Mouse (Mus musculus) neural tube, embryonic 15.5 days (tissue): ENCODE data around the gene Wsb1. TPM values are rescaled to one million over a fixed set of nuclear protein-coding genes. Genes with fewer than 3 reads are reported as not detected.

Experiments used
- ATAC-seq: fragments of 200-750 bp; cut with Nextera tagmentation; 2 replicates; pipeline ENCODE4 v1.8.0; 2017; ENCODE audit warnings: mild to moderate bottlenecking, moderate TSS enrichment, moderate library complexity; ENCODE audit not compliant: low FRiP score
- H3K27ac ChIP-seq: fragments of 300-500 bp; sonication (generic); replicated peaks from 2 replicates; pipeline ENCODE4 v1.5.1; 2015; ENCODE audit warnings: mild to moderate bottlenecking, inconsistent platforms
- H3K27me3 ChIP-seq: fragments of 300-500 bp; sonication (generic); replicated peaks from 2 replicates; pipeline ENCODE4 v1.6.1; 2015; ENCODE audit warnings: inconsistent platforms
- H3K36me3 ChIP-seq: fragments of 300-500 bp; sonication (generic); 2 replicates; pipeline ENCODE4 v1.6.1; 2015; ENCODE audit warnings: inconsistent platforms
- H3K4me1 ChIP-seq: fragments of 300-500 bp; sonication (generic); 2 replicates; pipeline ENCODE4 v1.6.1; 2015; ENCODE audit warnings: inconsistent platforms
- H3K4me2 ChIP-seq: fragments of 300-500 bp; sonication (generic); 2 replicates; pipeline ENCODE4 v1.6.1; 2015; ENCODE audit warnings: inconsistent platforms, mild to moderate bottlenecking, moderate library complexity
- H3K4me3 ChIP-seq: fragments of 300-500 bp; sonication (generic); replicated peaks from 2 replicates; pipeline ENCODE4 v1.5.1; 2015; ENCODE audit warnings: mild to moderate bottlenecking, inconsistent platforms
- H3K9ac ChIP-seq: fragments of 300-500 bp; sonication (generic); replicated peaks from 2 replicates; pipeline ENCODE4 v1.6.1; 2015; ENCODE audit warnings: mild to moderate bottlenecking, inconsistent platforms
- H3K9me3 ChIP-seq: fragments of 300-500 bp; sonication (generic); replicated peaks from 2 replicates; pipeline ENCODE4 v1.6.1; 2016; ENCODE audit warnings: inconsistent platforms
- WGBS: fragments of 180-500 bp; shearing (Covaris S2); methylation state at CpG from one replicate; pipeline ENCODE4 v1.1.7; 2015; ENCODE audit warnings: mixed read lengths; 5-methylcytosine and 5-hydroxymethylcytosine counted together
- polyA plus RNA-seq: library from polyadenylated mRNA; unstranded; fragments of >200 nt; fragmentation: Nextera tagmentation; extraction: Ambion mirVana; gene quantifications from 2 replicates; pipeline ENCODE4 v1.2.1, GENCODE M21; 2015

Wsb1 gene
- polyA plus RNA-seq, 1 experiment from 2014 or later: 444 TPM

DNA sequence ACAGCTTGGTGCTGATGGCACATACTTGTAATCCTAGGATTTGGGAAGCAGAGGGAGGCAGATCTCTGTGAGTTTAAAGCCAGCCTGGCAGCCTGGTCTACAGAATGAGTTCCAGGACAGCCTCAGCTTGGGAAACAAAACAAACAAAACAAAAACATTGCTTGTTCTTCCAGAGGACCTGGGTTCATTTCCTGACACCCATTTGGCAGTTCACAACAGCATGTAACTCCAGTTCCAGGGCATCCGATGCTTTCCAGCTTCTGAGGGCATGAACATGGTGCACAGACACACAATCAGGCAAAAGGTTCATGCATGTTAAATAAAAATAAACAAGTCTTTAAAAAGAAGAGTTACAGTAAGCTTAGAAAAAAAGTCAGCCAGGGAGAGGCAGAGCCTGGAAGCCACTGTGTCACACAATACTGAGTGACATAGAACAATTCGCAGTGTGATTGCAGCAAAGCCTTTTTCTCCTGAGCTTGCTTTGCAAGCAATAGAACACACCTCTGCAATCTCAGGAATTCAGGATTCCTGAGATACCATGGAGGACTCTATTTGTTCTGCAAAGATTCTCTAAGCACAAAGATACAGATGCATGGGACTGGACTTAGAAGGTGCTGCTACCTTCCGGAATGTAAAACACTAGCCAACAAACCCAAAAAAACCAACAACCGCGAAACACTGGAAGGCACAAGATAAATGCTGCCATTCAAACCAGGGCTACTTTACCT lies 34.6 kb upstream of the Wsb1 start:
- no peaks in the 10 kb centered on the region for H3K27me3 ChIP-seq
- no peak overlapping the region for H3K4me3 ChIP-seq
- 0 out of 2 replicates have a peak overlapping the region, but pooled peaks have one; percentile 28 for H3K27ac ChIP-seq
- H3K36me3 ChIP-seq: no peaks in the 10 kb centered on the region
- no peak for ATAC-seq
- 90% methylated on average over 5 of the region's 5 CpGs for WGBS
- no peaks in the 10 kb centered on the region for H3K9me3 ChIP-seq
- no peak overlapping the region for H3K9ac ChIP-seq
- H3K4me1 ChIP-seq: peaks cover 16% of the 10 kb centered on the region
- no peak overlapping the region for H3K4me2 ChIP-seq

DNA sequence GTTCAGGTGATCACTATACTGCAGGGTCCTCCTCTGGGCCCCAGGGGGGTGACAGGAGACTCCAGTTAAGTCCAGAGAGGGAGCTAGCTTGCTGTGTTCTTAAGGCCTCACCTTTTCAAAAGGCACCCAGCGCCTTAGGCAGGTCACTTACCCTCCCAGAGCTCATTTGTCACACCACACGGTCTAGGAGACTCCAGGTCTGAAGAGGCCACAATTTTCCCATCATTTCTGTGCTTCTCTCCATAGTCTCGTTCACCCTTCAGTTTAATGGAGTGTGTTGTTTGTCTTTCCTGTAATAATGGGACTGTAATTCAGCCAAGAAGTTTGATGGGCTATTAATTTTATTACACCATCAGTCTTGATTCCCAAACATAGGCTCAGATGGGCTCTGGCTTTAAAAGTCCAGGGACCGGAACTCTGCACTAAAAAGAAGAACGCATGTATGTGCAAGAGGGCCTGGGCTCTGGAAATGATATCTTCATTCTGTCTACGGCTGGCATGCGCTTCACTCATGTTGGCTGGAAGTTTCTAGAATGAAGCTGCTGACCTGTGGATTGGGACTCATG lies 33.9 kb upstream of the Wsb1 start:
- Histone ChIP-seq H3K4me3 (no peak overlapping the region), H3K27me3 (no peaks in the 10 kb centered on the region), H3K9me3 (no peaks in the 10 kb centered on the region), H3K4me1 (peaks cover 13% of the 10 kb centered on the region), H3K27ac (peak overlapping the region; percentile 48; the same call in 1 of the 2 replicates), H3K4me2 (no peak overlapping the region), H3K36me3 (no peaks in the 10 kb centered on the region), H3K9ac (no peak overlapping the region)
- ATAC-seq: no peak
- WGBS: 40% methylated on average over 7 of the region's 7 CpGs

DNA sequence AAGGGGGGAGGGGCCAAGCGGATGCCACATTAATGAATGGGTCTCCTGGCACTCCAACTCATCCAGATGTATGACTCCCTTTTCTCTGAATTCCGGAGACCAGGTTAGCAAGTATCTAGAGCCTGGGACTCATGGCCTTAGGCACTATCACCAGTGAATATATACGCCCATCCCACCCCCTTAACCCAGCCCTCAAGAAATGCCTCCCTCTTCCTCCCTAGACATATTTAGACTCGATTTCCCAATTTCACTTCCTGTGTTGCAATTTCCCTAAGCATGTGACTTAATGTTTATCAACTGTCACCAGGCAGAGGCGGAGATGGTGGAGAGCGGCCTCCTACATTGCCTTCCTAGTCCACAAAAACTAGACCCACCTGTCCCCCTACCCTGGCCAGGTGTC lies 33.0 kb upstream of the Wsb1 start:
- ATAC-seq: no peak
- WGBS: 82% methylated on average over 6 of the region's 6 CpGs
- Histone ChIP-seq H3K27me3 (no peaks in the 10 kb centered on the region), H3K4me2 (no peak overlapping the region), H3K9me3 (no peaks in the 10 kb centered on the region), H3K4me3 (no peak overlapping the region), H3K9ac (no peak overlapping the region), H3K4me1 (peaks cover 13% of the 10 kb centered on the region), H3K36me3 (no peaks in the 10 kb centered on the region), H3K27ac (no peak overlapping the region)

DNA sequence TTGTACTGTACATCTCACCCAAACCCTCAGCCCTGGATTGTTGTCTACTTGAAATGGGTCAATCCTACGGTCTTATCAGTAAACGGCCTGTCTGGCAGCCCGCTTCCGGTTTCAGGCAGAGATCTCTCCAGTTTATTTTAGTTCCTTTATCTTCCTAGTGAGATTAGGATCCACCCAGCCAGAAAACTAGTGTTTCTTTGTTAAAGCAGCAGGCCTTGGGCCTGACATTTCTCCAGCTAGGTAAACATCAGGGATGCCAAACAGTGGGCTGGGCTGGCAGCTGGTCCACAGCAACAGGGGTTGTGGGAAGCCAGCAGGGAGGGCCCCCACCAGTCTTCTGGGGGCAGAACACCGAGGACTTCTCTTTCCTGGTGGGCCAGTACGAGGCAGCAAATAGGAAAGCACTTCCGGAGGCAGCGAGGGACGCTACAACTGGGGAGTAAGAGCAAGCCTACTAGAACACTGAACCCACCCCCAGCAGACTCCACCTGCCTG lies 31.9 kb upstream of the Wsb1 start:
- Histone ChIP-seq H3K4me3 (no peak overlapping the region), H3K9me3 (no peaks in the 10 kb centered on the region), H3K27me3 (no peaks in the 10 kb centered on the region), H3K36me3 (no peaks in the 10 kb centered on the region), H3K4me2 (no peak overlapping the region), H3K9ac (no peak overlapping the region), H3K27ac (no peak overlapping the region), H3K4me1 (peaks cover 13% of the 10 kb centered on the region)
- ATAC-seq: no peak
- 82% methylated on average over 9 of the region's 9 CpGs for WGBS

- Histone ChIP-seq H3K27ac (no peak overlapping the region), H3K4me3 (no peak overlapping the region), H3K36me3 (no peaks in the 10 kb centered on the region), H3K9me3 (no peaks in the 10 kb centered on the region), H3K4me1 (peaks cover 13% of the 10 kb centered on the region), H3K9ac (no peak overlapping the region), H3K27me3 (no peaks in the 10 kb centered on the region), H3K4me2 (no peak overlapping the region)
- 86% methylated on average over 4 of the region's 4 CpGs for WGBS
- ATAC-seq: no peak
Measured at GRCm38 (mm10) chr11:79283350-79284030, 29.0 kb upstream of the Wsb1 start.

DNA sequence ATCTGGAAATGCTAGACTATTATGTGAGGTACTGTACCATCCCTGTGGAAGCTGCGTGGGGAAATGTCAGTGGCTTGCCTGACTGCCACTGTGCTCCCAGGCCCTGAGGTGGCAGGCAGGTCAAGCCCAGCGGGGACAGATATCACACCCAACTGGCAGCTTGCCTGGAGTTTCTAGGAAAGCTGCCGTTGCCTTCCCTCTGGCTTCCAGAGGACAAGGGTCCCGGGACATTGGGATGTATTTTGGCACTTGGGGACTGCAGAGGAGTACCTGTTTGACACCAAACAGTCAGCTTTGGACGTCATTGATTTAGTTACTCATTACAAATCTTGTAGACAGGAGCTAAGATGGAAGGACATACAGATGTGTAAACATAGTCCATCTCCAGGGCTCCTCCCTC lies 26.9 kb upstream of the Wsb1 start:
- Histone ChIP-seq H3K9ac (no peak overlapping the region), H3K4me1 (peaks cover 6% of the 10 kb centered on the region; the same call in 1 of the 2 replicates), H3K4me2 (no peak overlapping the region), H3K9me3 (no peaks in the 10 kb centered on the region), H3K36me3 (no peaks in the 10 kb centered on the region), H3K27ac (no peak overlapping the region), H3K27me3 (no peaks in the 10 kb centered on the region), H3K4me3 (no peak overlapping the region)
- no peak for ATAC-seq
- WGBS: 79% methylated on average over 5 of the region's 5 CpGs

DNA sequence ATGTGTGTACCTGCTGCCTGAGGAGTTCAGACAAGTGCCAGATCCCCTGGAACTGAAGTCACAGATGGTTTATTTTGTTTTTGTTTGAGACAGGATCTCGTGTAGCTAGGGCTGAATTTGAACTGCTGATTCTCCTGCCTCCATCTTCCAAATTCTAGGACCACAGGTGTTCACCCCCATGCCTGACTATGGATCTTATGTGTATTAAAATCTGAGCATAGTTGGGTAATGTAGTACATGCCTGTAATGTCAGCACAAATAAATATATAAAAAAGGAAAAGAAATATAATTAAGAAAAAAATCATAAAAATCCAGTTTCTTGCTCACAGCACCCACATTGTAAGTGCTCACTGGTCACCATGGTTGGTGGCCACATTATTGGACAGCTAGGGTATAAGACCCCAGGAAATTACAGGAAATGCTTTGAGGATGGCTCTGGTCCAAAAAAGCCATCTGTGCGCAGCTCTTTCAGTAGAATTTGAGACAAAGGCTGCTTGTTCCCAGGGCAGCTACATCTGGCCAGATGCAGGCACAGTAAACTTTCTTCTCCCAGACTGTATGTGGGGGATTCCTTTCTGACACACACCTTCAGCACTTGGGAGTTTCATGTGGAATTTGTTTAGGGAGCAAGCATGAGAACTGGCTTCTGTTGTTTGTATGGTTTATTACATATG lies 25.4 kb upstream of the Wsb1 start:
- H3K27ac ChIP-seq: peak overlapping the region; percentile 47; the same call in 1 of the 2 replicates
- H3K4me1 ChIP-seq: 0 out of 2 replicates have a peak, but pooled peaks cover 6% of the 10 kb centered on the region
- H3K9ac ChIP-seq: no peak overlapping the region
- 46% methylated on average over 2 of the region's 2 CpGs for WGBS
- no peak overlapping the region for H3K4me3 ChIP-seq
- H3K9me3 ChIP-seq: no peaks in the 10 kb centered on the region
- H3K36me3 ChIP-seq: no peaks in the 10 kb centered on the region
- ATAC-seq: no peak
- no peak overlapping the region for H3K4me2 ChIP-seq
- no peaks in the 10 kb centered on the region for H3K27me3 ChIP-seq

DNA sequence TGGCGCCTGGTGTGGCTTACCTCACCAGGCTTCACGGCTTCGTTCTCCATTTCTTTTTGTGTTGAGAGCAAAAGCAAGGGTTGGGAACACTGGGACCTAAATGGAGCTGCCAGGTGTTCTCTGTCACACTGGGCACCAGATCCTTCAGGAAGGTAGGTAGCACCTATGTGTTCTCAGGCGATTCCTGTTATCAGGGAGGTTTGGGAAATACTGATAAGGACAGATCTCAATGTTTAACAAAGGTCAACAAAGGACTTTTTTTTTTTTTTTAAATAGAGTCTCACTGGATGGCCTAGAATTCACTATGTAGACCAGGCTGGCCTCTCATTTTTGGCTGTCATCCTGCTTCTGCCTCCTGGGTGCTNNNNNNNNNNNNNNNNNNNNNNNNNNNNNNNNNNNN lies 19.3 kb upstream of the Wsb1 start:
- 84% methylated on average over 4 of the region's 4 CpGs for WGBS
- Histone ChIP-seq H3K4me3 (no peak overlapping the region), H3K9me3 (no peaks in the 10 kb centered on the region), H3K9ac (no peak overlapping the region), H3K4me2 (no peak overlapping the region), H3K27ac (no peak overlapping the region), H3K27me3 (no peaks in the 10 kb centered on the region), H3K36me3 (no peaks in the 10 kb centered on the region), H3K4me1 (no peaks in the 10 kb centered on the region)
- ATAC-seq: no peak

GRCm38 (mm10) chr11:79273039-79273438 lies 18.6 kb upstream of the Wsb1 start:
- Histone ChIP-seq H3K4me1 (no peaks in the 10 kb centered on the region), H3K36me3 (no peaks in the 10 kb centered on the region), H3K9ac (no peak overlapping the region), H3K4me3 (no peak overlapping the region), H3K27ac (no peak overlapping the region), H3K9me3 (no peaks in the 10 kb centered on the region), H3K27me3 (no peaks in the 10 kb centered on the region), H3K4me2 (no peak overlapping the region)
- no peak for ATAC-seq
- 72% methylated on average over 4 of the region's 4 CpGs for WGBS

DNA sequence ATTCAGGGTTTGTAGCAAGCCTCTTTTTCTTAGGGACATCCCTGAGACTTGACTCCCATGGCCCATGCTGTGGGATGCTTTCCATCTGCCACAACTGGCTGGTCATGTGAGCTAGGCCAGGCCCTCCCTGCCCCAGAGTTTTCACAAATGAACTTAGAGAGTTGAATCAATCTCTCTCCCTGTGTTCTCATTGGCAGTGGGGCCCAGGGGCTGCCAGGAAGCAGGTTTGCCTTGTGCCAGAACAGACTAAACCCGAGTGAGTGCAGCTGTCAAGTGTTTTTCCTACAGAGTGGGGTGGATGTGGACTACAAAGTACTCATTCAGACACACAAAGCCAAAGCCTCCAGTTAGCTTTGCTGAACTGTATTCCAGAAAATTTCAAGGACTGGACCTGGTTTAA lies 12.7 kb upstream of the Wsb1 start:
- Histone ChIP-seq H3K36me3 (no peaks in the 10 kb centered on the region), H3K27ac (peak overlapping the region; percentile 30; the same call in 1 of the 2 replicates), H3K4me3 (no peak overlapping the region), H3K9ac (no peak overlapping the region), H3K9me3 (no peaks in the 10 kb centered on the region), H3K27me3 (no peaks in the 10 kb centered on the region), H3K4me2 (no peak overlapping the region), H3K4me1 (no peaks in the 10 kb centered on the region)
- WGBS: 42% methylated on average over 1 of the region's 1 CpGs
- ATAC-seq: no peak

GRCm38 (mm10) chr11:79264376-79264775 lies 9.9 kb upstream of the Wsb1 start:
- Histone ChIP-seq H3K4me2 (no peak overlapping the region), H3K27me3 (no peaks in the 10 kb centered on the region), H3K27ac (no peak overlapping the region), H3K4me1 (no peaks in the 10 kb centered on the region), H3K36me3 (no peaks in the 10 kb centered on the region), H3K9me3 (no peaks in the 10 kb centered on the region), H3K4me3 (no peak overlapping the region), H3K9ac (no peak overlapping the region)
- ATAC-seq: no peak
- 57% methylated on average over 3 of the region's 3 CpGs for WGBS
